Mouse (Mus musculus) ovary, postnatal 36 days (tissue): ENCODE data around the gene Slc25a25.

Source experiments
- DNase-seq: peaks from one replicate; pipeline ENCODE4 v3.0.0; 2022; ENCODE audit warnings: low spot score, mixed read lengths

Slc25a25 gene

DNA sequence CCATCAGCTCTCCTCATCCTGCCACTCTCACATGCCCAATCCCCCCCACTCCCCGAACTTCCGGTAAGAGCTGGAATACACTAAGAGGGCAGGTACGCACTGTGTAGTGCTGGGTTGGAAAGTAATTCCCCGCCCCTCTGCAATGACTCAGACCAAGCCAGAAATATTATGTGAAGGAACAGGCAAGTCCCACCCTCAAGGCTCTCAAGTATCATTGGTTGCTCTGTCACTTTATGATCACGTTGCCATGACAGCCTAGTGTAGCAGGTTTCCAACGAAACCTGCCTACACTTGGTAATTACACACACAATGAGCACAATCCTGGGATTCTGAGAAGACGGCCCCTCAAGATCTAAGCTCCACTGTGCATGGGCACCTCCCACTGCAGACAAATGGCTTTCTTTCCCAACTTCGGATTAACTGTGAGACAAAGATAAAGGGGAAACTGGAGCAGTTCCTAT is 23.0 kb downstream of the Slc25a25 start:
- DNase-seq: no peak

DNA sequence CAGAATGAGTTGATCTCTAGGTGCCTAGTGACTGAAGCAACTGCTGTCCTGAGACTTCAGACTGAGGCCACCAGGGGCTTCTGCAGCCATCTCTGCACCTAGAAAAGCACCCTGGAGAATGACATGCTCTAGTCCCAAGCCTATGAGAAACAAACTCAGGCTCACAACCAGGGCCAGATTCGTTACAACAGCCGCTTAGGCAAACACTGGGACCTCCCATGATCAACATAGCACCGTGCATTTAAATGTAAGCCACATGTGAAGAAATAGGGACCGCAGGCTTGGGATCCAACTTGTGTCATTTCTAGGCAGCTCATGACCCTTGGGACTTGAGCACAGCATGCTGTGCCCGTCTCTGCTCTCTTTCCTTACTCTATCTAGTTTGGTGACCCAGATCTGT is 23.5 kb downstream of the Slc25a25 start:
- DNase-seq: no peak

DNA sequence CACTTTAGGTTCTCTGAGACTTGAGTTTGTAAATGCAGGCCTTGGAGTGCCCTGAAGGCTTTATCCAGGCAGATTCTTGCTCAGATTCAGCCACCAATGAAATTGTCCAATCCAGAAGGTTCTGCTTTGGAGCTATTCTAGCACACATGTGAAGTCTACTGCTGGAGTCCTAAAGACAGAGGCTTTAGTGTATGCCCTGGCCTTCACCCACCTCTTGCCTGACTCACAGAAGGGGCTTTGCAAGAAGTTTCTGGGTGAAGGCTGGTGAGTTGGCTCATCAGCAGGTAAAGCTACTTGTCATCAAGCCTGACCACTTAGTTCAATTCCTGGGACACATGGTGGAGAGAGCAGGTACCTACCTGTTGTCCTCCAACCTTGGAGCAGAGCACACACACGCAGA is 25.1 kb downstream of the Slc25a25 start:
- DNase-seq: no peak

DNA sequence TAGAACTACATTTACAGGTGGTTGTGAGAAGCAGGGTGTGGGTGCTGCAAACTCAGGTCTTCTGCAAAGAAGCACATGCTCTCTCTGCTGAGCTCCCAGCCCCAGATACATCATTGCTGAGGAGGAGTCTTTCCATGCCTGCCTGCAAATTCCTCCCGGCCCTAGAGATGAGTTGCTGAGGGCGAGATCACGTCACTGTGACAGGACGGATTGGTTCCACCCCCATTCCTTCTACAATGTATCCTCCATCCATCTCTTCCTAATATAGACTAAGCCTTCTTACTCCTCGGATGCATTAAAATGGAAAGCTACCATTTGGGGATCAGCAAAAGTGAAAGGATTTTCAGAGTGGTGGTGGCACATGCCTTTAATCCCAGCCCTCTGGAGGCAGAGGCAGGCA is 25.7 kb downstream of the Slc25a25 start:
- DNase-seq: no peak

DNA sequence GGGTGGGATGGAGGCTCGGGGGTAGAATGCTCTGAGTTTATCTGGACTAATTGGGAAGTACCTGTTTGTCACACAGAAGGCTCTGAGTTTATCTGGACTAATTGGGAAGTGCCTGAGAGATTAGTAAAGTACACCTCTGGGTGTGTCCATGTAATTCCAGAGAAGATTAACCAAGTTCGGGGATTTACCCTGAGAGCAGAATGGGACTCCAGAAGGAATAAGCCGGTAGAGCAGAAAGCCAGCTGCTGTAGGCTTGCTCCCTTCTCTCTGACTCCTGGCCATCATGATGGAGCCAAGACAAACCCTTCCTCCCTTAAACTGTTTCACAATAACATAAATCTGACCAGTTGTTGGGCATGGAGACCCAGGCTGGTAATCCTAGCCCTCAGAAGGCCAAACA is 26.4 kb downstream of the Slc25a25 start:
- DNase-seq: no peak

DNA sequence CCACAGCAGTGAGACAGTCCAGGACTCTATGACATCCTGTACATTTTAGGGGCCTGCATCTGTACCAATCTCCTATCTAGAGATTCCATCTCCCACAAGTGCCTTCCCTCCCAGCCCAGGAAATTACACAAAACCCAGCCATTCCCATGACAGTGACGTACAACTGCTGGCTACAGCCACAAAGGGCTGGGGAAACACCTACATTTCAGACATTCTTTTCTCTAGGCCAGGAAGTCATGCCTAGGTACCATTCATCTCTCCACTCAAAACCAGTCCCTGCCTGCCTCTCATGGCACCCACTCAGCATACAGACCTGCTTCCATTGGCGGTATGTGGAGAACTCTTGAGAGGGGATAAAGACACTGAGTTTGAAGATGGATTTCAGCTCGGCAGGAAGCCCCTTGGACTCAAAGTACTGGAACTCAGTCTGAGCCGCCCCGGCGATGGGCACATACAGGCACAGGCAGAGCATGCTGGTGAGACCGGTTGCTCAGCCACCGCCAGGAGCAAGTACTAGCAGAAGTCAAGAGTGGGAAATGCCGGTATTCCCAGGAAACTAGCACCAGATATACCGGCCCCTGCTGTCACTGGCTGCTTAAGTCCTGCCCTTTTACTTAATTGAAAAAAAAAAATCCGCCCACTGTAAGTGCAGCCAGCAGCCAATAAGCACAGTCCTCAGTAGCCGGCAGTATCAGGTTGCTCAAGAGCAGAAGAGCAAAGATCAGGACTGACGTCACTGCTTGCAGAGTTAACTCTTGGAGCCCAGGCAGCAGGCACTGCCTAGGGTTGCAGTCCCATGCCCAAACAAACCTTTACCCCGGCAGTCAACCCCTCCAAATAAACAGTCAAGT is 27.5 kb downstream of the Slc25a25 start:
- peak; percentile 48 for DNase-seq

DNA sequence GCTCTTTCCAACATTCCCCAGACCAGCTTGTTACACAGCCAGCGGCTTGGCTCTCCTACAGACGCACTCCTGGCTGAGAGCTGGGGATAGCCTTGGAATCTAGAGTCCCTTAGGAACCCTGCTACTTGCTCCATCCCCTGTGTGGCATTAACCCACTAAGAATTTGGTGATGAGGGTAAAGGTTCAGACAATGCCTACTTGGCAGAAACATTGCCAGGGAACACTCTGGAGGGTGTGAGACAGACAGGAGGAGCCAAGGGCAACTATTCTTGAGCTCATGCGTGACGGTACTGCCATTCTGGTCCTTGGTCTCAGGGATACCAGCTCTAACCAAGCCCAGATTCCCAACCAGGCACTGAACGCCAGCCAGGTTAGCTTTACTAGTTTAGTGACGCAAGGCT is 29.4 kb downstream of the Slc25a25 start:
- DNase-seq: no peak

DNA sequence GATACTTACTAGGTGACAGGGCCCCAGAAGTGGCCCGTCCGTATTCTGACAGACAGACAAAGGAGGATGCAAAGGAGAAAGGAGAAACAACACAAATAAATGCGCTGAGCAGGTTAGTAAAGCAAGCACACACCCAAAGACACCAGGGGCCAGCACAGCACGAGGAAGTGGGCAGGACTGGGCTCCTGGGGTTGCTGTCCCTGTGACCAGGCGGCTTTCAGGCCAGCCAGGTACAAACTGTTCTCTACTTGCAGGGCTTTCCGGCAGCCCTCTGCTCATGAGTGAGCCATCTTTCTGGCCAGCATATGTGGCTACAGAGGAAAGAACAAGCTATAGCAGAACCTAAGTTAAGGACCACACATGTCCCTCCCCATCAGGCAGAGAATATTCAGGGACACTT is 30.6 kb downstream of the Slc25a25 start:
- DNase-seq: no peak

DNA sequence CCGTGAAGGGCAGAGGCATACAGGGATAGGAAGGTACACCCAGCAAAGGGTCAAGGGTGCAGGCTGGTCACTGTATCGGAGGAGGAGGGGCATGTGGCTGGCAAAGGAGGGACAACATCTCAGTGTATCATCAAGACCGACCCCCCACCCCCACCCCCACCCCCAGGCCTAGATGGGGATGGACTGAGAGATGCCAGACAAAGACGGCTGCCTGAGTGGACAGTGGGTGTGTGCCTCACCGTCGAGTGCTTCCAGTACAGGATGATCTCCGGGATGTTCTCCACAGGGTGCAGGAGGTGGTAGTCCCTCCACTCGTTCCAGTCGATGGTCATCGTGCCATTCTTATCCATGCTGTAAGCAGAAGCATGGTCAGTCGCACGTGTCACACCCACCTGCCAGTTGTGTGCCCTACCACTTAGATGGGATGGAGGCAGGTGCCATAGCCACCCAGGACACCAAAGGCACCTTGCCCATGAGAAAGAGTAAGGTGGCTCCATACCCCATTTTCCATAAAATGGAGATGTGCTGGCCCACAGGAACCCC is 31.1 kb downstream of the Slc25a25 start:
- DNase-seq: no peak

DNA sequence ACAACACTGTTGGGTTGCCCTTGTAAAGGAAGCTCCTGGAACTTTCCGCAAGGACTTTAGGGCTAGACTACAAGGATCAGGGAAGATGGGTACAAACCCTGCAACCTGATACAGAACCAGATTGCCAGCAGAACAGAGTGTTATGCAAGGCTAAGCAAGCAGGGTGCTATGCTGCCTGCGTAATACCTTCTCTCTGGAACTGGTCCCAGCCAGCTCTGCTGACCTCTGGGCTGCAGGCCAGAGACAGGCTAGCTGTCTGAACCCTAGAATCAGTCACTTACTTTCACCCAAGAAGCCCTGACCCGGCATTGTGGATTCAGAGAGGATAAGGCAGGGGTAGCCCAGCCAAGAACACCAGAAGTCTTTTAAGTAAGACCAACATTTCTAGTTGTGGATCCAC is 31.9 kb downstream of the Slc25a25 start:
- DNase-seq: peak; percentile 56

DNA sequence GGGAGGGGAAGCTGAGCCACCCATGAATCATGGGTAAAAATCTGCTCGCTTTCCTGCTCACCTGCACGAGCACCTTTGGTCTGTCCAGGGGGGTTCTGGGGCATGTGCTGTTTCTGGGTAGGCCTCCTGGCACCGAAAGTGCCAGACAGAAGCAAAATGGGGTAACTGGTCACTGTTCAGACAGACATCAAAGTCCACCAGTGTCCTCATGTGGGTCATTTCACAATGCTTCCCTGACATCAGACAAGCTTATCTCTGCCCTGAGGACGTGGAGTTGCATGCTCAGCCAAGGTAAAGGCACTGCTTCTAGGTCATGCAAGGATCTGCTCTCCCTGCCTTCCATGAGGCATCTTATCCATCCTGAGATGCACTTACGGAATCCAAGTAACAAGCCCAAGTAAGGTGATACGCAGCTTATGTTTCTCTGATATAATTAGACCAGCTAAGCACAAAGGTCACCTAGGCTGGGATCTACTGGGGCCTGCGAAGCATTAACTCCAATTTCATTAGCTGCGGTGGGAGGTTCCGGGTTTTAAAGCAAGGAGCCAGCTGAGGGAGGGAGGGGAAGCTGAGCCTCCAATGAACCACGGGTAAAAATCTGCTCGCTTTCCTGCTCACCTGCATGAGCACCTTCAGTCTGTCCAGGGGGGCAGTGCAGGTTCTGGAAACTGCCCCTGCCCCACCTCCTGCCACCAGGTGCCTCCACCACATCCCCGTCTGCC is 32.7 kb downstream of the Slc25a25 start:
- no peak for DNase-seq

DNA sequence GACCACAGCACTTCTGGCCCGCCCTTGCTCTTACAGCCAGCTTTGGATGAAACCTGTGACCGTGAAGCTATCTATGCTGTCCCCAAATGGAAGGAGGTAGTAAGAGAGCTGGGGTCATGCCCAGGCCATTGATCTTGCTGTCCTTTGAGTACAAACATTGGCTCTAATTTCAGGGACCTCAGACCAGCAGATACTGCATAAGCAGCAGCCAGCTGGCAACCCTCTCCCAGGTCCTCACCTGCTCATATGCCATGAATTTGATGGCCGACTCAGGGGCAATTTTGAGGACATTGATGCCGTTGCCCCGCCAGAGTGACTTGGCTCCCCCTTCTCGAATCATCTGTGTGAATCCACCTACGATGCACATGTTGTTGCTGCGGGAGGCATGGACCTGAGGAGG is 33.8 kb downstream of the Slc25a25 start:
- DNase-seq: no peak

DNA sequence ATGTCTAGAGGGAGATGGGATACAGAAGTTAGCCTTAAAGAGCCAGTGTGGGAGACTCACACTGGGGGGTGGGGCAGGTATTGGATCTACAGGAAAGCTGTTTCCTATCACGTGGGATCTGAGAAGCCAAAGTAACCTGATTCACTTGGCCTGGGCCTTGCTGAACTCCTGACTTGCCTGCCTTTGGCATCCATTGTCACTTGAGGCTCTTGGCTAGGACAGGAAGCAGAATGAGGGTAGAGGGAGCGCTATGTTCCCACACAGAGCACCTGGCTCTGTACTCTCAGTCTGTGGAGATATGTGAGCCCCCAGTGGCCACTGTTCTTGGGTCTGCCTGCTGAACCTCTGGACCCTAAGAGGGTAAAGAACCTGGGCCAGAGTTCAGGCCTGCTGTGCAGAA is 34.7 kb downstream of the Slc25a25 start:
- no peak for DNase-seq

DNA sequence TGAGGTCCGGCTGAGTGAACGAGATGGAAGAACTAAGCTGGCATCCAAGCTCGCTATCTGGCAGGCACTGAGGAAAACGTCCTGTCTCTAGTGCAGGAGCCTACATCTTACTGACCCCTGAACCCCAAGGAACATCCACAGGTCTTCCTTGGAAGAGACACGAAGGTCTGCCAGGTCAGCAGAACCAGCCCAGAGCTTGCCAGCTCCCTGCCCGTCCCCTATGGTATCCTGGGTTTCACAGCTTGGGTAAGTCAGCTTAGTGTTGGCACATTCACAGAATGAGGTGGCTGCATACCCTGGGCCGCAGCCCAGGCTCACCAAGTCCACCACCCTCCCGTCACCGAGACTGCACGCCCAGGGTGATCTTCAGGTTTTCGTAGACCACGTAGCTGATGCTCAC is 35.4 kb downstream of the Slc25a25 start:
- DNase-seq: no peak

DNA sequence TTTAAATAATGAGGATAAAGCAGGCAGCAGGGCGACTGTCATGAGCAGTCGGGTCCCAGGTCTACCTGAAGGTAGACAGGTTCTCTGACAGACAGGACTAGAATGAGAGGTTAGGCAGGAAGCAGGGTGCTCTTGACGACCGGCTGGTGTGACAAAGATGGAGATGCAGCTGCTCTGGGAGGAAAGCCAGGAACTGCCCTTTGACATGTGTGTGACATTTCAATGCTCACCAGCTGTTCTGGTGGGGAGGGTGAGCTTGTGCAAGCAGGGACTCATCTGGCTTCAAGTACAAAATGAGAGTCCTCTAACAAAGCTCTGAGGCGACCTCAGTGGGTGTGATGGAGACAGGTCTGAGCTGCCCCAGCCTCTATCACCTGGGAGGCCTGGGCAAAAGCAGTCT is 37.3 kb downstream of the Slc25a25 start:
- DNase-seq: no peak

DNA sequence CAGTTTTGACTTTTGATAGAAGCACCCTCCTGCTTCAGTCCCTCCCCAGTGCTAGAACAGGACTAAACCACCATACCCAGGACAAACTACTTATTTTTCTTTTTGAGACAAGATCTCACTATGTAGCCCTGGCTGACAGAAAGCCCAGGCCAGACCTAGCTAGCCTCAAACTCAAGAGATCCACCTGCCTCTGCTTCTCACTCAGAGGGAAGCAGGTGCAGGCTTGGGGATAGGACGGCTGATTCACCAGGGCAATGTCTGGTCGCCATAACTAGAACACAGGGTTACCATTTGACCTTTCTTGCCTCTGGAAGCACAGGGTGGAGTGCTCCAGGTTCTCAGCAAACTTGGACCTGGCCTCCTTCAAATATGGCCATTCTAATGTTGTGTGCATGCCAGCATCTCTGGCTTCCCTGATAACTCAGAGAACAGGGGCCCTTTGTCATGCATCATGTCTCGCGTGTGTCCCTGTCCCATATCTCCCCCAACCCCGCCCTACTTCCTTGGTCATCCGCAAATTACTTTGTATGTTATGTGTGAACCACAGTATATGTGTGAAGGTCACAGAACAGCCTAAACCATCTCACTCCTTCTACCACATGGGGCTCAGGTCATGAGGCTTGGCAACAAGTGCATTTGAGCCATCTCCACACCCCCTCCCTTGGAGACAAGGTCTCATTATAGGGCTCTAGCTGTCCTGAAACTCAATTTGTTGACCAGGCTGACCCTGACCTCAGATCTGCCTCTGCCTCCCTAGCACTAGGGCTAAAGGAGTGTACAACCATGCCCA is 38.3 kb downstream of the Slc25a25 start:
- no peak for DNase-seq

DNA sequence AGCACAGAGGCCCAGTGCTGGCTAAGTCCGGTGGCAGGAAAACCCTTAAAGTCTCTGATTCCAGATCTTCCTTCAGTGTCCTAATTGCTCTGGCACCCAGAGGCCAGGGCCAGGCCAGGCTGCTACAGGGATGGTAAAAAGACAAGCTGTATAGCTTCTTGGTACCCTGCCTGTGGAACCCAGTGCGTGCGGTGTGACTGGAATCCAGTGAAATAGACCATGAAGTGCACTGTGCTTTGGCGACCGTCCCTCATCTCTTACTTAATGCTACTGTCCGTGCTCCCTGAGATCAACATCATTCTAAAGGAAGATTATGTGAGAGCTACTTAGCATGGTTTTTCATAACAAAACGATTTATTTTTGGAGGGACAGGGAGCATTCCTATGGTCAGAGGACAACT is 39.8 kb downstream of the Slc25a25 start:
- DNase-seq: no peak

DNA sequence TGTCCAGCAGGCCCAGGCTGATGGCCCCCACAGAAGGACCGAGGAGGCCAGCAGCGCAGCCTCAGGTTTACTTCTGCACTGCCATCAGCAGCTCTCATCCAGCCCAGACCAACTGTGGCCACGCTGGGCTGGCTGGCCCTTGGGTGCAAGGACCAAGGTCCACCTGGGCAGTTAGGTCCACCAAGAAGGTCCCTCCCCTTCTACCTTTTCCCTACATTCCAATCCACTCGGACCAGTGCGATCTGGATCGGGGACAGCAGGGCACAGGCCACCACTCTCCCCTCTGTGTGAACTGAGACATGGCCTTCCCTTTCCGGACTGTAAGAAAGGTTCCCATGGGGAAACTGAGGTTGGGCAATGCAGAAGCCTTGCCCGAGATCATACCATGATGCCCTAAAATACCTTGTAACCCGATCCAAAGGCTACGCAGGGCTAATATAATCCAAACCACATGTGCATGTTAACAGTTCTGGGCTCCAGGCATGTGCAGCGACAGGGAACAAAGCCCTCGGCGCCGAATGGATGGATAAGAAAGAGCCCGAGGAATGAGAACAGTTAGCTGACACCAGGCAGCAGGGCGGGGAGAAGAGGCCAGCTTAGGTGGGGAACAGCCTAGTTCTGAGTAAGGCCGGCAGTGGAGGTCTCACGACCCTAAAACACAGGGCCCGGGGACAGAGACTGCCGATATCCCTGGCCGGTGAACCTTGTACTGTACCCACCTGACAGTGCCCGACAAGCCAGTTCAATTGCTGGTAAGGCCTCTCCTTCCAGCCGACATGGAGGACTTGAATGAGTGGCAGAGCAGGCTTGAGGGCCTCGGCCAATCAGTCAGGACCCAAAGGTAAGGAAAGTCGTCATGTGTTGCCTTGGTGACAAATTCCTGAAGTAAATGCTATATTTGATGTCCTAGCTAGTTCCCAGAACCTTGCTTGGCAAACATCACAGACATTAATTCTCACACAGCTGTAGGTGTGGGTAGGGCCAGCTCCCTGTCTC is 42.5 kb downstream of the Slc25a25 start:
- no peak for DNase-seq

DNA sequence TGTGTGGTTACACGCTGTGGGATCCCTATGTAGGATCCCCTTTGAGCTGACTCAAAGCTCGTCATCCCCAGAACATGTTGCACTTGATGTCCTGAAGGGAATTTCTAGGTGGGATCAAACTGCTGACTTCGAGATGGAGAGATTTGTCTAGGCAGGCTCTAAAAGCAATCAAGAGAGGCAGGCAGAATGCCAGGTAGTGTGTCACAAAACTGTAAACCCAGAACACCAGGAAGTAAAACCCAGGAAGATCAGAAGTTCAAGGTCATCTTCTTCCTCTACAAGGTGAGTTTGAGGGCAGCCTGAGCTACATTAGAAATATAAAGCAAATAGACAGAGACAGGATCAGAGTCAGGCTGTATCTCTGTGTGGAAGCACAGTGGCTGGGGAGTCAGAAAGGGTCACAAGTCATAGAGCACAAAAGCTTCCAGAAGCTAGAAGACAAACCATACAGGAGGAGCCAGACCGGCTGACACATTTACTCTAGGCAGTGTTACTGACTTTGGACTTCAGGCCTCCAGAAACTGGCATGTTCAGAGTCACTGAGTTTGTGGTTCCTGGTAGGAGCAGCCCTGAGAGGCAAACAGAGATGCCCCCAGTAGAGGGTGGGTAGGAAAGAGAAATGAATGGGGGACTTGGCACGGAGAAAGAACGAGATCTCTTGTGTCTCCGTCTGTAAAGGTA is 44.0 kb downstream of the Slc25a25 start:
- no peak for DNase-seq

DNA sequence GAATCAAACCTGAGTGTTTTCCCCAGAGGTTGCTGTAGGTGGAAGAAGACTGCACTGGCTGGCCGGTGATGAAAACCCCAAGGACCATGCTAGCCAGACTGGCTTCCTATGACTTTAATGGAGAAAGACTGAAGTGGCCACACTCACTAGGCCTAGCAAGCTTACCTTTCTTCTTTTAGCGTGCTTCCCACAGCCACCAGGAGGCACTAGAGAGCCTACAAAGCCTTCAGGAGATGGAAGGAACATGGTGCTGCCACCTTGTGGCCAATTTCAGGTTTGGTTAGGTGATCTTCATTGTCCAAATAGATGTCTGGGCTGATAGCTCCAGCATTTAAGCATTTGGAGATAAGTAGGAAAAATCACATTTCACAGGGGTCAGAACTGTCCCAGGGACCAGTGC is 46.6 kb downstream of the Slc25a25 start:
- peak; percentile 87 for DNase-seq

DNA sequence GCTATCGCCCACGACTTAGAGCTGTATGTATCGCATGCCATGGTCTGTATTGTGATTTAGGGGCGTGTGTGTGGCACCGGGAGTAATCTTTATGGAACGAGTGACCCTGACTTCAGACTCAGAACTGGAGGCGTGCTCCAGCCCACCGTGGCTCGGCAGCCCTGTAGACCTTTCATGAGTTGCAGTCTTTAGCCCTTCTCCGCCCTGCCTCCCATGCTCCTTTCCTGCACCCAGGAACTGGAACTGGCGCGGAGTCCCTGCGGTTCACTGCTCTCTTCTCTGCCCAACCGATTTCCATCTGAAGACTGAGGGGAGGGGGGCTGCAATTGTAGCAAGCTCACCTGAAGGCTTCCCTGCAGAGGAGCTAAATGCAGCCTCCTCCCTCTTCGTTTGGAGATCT is 54.5 kb downstream of the Slc25a25 start:
- DNase-seq: no peak
